In the genomic region with DNA sequence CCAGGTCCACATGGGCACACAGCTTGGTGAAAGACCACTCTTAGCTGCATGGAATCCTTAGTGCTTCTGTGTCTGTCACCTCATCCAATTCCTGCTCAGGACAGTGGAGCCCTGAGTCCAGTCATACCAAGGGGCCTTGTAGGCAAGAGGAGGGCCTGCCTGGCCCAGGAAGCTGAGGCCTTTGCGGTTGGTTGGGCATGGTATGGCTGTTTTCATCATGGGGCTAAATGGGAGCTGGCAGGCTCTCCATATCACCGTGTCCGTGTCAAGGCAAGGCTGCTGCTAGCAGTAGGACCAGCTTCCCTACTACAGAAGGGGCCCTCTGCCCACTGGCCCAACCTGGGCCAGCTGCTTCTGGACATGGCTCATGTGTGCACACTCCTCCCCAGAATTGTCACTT, we compare ENCODE assay signal across 25 mouse cellular contexts. TPM values are rescaled to one million over a fixed set of nuclear protein-coding genes. Genes with fewer than 3 reads are reported as not detected.
DNase-seq lines count a peak whose midpoint lies in the region; ATAC-seq and TF ChIP-seq lines count a peak whose summit lies in the region.
"Had no signal": no experiment of that assay in that cellular context is flagged by ENCODE, and none has a peak within 500 bp of the region (broad histone marks: within the 10 kb centered on the region; RNA-seq: fewer than 3 reads in every experiment).

No protein-coding gene starts in this region.

- DNase-seq in gastrocnemius, adult 2 months: peak; percentile 15
- DNase-seq in gastrocnemius, postnatal 25 days: no peak
- no peak for DNase-seq in kidney, postnatal 0 days (ENCODE audit: low spot score)
- DNase-seq in kidney, postnatal 36 days: no peak
- peak; percentile 55 for DNase-seq in Muller cell, postnatal 12 days (ENCODE audit: inconsistent ontology term)
- no peak for DNase-seq in embryo, embryonic 9.5 days (ENCODE audit: extremely low spot score)
- DNase-seq: adrenal gland, adult 2 months; adrenal gland, postnatal 36 days; cerebellum, adult 18-20 months; heart, adult 2 months; heart, postnatal 10 days; liver, embryonic 13.5 days; right cerebral cortex, adult 18-20 months; spleen, adult 18-20 months; thymus, adult 2 months; thymus, postnatal 4 days had no signal

- no peaks in the 10 kb centered on the region for H3K9me3 ChIP-seq in hindbrain, embryonic 13.5 days
- H3K9me3 ChIP-seq in hindbrain, embryonic 12.5 days (replicated peaks): no peaks in the 10 kb centered on the region
- H3K9me3 ChIP-seq in kidney, postnatal 0 days (replicated peaks; ENCODE audit: low read length): no peaks in the 10 kb centered on the region
- H3K9me3 ChIP-seq: forebrain, embryonic 15.5 days; liver, embryonic 13.5 days; megakaryocyte, embryonic 14.5 days; midbrain, embryonic 15.5 days; neural tube, embryonic 12.5 days had no signal

- no peaks in the 10 kb centered on the region for H3K27me3 ChIP-seq in hindbrain, embryonic 13.5 days
- no peaks in the 10 kb centered on the region for H3K27me3 ChIP-seq in hindbrain, embryonic 12.5 days
- no peaks in the 10 kb centered on the region for H3K27me3 ChIP-seq in kidney, postnatal 0 days (ENCODE audit: insufficient read depth, low read length)
- H3K27me3 ChIP-seq: forebrain, embryonic 15.5 days; liver, embryonic 13.5 days; megakaryocyte, embryonic 14.5 days; midbrain, embryonic 15.5 days; neural tube, embryonic 12.5 days had no signal

- H3K27ac ChIP-seq in gastrocnemius, adult 2 months: no peak overlapping the region
- peak overlapping the region; percentile 35 for H3K27ac ChIP-seq in hindbrain, embryonic 13.5 days
- H3K27ac ChIP-seq in hindbrain, embryonic 12.5 days: no peak overlapping the region
- H3K27ac ChIP-seq in kidney, postnatal 0 days: peak overlapping the region; percentile 76
- H3K27ac ChIP-seq: heart, adult 2 months; liver, embryonic 13.5 days; midbrain, embryonic 15.5 days; neural tube, embryonic 12.5 days had no signal

- H3K36me3 ChIP-seq in hindbrain, embryonic 13.5 days: peaks cover 96% of the 10 kb centered on the region
- peaks cover 96% of the 10 kb centered on the region for H3K36me3 ChIP-seq in hindbrain, embryonic 12.5 days
- peaks cover 62% of the 10 kb centered on the region for H3K36me3 ChIP-seq in kidney, postnatal 0 days (ENCODE audit: insufficient read depth, low read length)

- no peak for ATAC-seq in hindbrain, embryonic 13.5 days (ENCODE audit: low FRiP score)
- no peak for ATAC-seq in hindbrain, embryonic 12.5 days (ENCODE audit: low FRiP score)
- ATAC-seq in kidney, postnatal 0 days (replicated peaks; ENCODE audit: low FRiP score, low read depth): no peak
- ATAC-seq: activated CD4-positive, CD25-positive, alpha-beta regulatory T cell, adult 4 months; CD4-positive, CD25-positive, alpha-beta regulatory T cell, adult 4 months; midbrain, embryonic 15.5 days had no signal

- no peak overlapping the region for H3K4me2 ChIP-seq in hindbrain, embryonic 13.5 days
- H3K4me2 ChIP-seq in hindbrain, embryonic 12.5 days (replicated peaks): no peak overlapping the region
- H3K4me2 ChIP-seq in kidney, postnatal 0 days (ENCODE audit: low read length): no peak overlapping the region
- H3K4me2 ChIP-seq: forebrain, embryonic 15.5 days; liver, embryonic 13.5 days; midbrain, embryonic 15.5 days; neural tube, embryonic 12.5 days had no signal

- intact Hi-C loops in gastrocnemius, adult 2 months (cut with DNase I): no loop called here

- 86% methylated on average over 3 of the region's 3 CpGs for WGBS in hindbrain, embryonic 13.5 days
- WGBS in hindbrain, embryonic 12.5 days: 86% methylated on average over 3 of the region's 3 CpGs
- 42% methylated on average over 3 of the region's 3 CpGs for WGBS in kidney, postnatal 0 days

- peaks cover 23% of the 10 kb centered on the region for H3K4me1 ChIP-seq in hindbrain, embryonic 13.5 days (replicated peaks)
- H3K4me1 ChIP-seq in hindbrain, embryonic 12.5 days: peaks cover 3% of the 10 kb centered on the region; the same call in 1 of the 2 replicates
- peaks cover 33% of the 10 kb centered on the region; the same call in 1 of the 2 replicates for H3K4me1 ChIP-seq in kidney, postnatal 0 days (replicated peaks; ENCODE audit: insufficient read depth, low read length)

- no peak overlapping the region for H3K9ac ChIP-seq in hindbrain, embryonic 13.5 days
- H3K9ac ChIP-seq in hindbrain, embryonic 12.5 days: no peak overlapping the region
- no peak overlapping the region for H3K9ac ChIP-seq in kidney, postnatal 0 days (ENCODE audit: low read depth, low read length)
- H3K9ac ChIP-seq: forebrain, embryonic 15.5 days; liver, embryonic 13.5 days; midbrain, embryonic 15.5 days; neural tube, embryonic 12.5 days had no signal

- H3K4me3 ChIP-seq in gastrocnemius, adult 2 months: no peak overlapping the region
- H3K4me3 ChIP-seq in hindbrain, embryonic 13.5 days: no peak overlapping the region
- no peak overlapping the region for H3K4me3 ChIP-seq in hindbrain, embryonic 12.5 days
- H3K4me3 ChIP-seq in kidney, postnatal 0 days (replicated peaks; ENCODE audit: low read depth, low read length): no peak overlapping the region
- H3K4me3 ChIP-seq: erythroblast, embryonic 14.5 days; forebrain, embryonic 15.5 days; heart, adult 2 months; liver, embryonic 13.5 days; megakaryocyte, embryonic 14.5 days; midbrain, embryonic 15.5 days; neural tube, embryonic 12.5 days had no signal

- no peak for TF ChIP-seq CTCF in gastrocnemius, adult 2 months (IDR thresholded peaks at IDR 0.05)
- no peak for TF ChIP-seq CTCF in kidney, postnatal 0 days (IDR thresholded peaks at IDR 0.05; ENCODE audit: low read depth)

RNA-seq across cellular contexts. Expression of gene Ctnnb1, which starts 34.7 kb away (rescaled TPM):
- total RNA-seq in gastrocnemius, adult 2 months (2021): 100 to 1,000 TPM; 213 to 241 TPM
- 100 to 1,000 TPM; 215 to 220 TPM for total RNA-seq in gastrocnemius, postnatal 25 days (2021)
- polyA plus RNA-seq in hindbrain, embryonic 13.5 days (2015; fragmentation: Nextera tagmentation; extraction: Ambion mirVana): 422 and 424 TPM in 2 replicates
- 672 and 677 TPM in 2 replicates for polyA plus RNA-seq in hindbrain, embryonic 12.5 days (2016; fragmentation: Nextera tagmentation; extraction: Ambion mirVana)
- 460 and 470 TPM in 2 replicates for polyA plus RNA-seq in kidney, postnatal 0 days (2015; fragmentation: Nextera tagmentation; extraction: Ambion mirVana)

Comparison
In these comparisons a context has a peak if more than half of its experiments do, and no peak if none do; other contexts are left out.
1. DNase-seq: peak in gastrocnemius, adult 2 months (single experiment) and Muller cell, postnatal 12 days (single experiment); none in gastrocnemius, postnatal 25 days (single experiment), kidney, postnatal 0 days (single experiment), kidney, postnatal 36 days (0 of 2) and embryo, embryonic 9.5 days (single experiment).
2. H3K27ac ChIP-seq: peak in hindbrain, embryonic 13.5 days (single experiment) and kidney, postnatal 0 days (single experiment); none in gastrocnemius, adult 2 months (single experiment) and hindbrain, embryonic 12.5 days (single experiment).